Mouse (Mus musculus): ENCODE measurements around the gene Dnajb4.

- TF ChIP-seq MAFK (IDR thresholded peaks at IDR 0.05; ENCODE audit: insufficient read depth, low read depth, low read length) (no peak), CHD2 (IDR thresholded peaks at IDR 0.05; ENCODE audit: low read depth, low read length) (no peak), ZC3H11A (IDR thresholded peaks at IDR 0.05; ENCODE audit: borderline replicate concordance, low read depth, low read length) (no peak)
Measured at GRCm38 (mm10) chr3:152213416-152213815, 3.3 kb upstream of the Dnajb4 start.

Data from ES-E14 (cell line).